ENCODE assay signal across 9 mouse cellular contexts in the genomic region with DNA sequence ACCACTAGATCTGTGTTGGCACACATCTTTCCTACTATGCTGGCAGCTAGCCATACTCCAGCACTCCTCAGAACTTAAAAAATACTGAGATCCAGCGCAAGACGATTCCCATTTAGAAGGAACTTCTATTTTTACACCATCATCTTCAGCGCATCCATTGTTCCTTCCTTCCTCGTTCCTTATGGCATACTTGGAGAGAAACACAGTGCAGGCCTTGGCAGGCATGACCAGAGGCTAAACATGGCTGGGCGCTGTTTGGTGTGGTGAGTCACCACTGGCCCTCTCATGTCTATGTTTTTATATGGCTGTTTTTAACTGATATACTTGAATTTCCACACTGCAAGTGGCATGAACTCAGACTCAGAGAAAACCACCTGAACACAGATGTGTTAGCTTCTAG. TPM values are rescaled to one million over a fixed set of nuclear protein-coding genes. Genes with fewer than 3 reads are reported as not detected.
DNase-seq lines count a peak whose midpoint lies in the region; ATAC-seq and TF ChIP-seq lines count a peak whose summit lies in the region.
"Had no signal": no experiment of that assay in that cellular context is flagged by ENCODE, and none has a peak within 500 bp of the region (broad histone marks: within the 10 kb centered on the region; RNA-seq: fewer than 3 reads in every experiment).

No protein-coding gene starts in this region.

- H3K27ac ChIP-seq in lung, embryonic 16.5 days (ENCODE audit: low read length), result no peak overlapping the region
- H3K27ac ChIP-seq in hindbrain, embryonic 14.5 days, result no peak overlapping the region
- H3K27ac ChIP-seq: macrophage had no signal

- no peak for TF ChIP-seq CTCF in Patski (IDR thresholded peaks at IDR 0.05)

- H3K4me2 ChIP-seq in lung, embryonic 16.5 days (ENCODE audit: low read depth, low read length), result no peak overlapping the region
- H3K4me2 ChIP-seq in myocyte (ENCODE audit: low read depth), result peak overlapping the region; percentile 32
- no peak overlapping the region for H3K4me2 ChIP-seq in hindbrain, embryonic 14.5 days (replicated peaks)

- no peak for DNase-seq in lung, adult 18-20 months
- DNase-seq in Patski (ENCODE audit: low read depth, low spot score), result no peak
- peak; percentile 61 for DNase-seq in gastrocnemius, postnatal 14 days
- DNase-seq in hindbrain, embryonic 14.5 days (ENCODE audit: low spot score), result no peak
- DNase-seq: cerebellum, adult 9-11 months had no signal

- H3K27me3 ChIP-seq in lung, embryonic 16.5 days (ENCODE audit: control insufficient read depth, insufficient read depth, low read depth, low read length), result peaks cover 2% of the 10 kb centered on the region; the same call in 1 of the 2 replicates
- no peaks in the 10 kb centered on the region for H3K27me3 ChIP-seq in Patski
- no peaks in the 10 kb centered on the region for H3K27me3 ChIP-seq in myocyte (ENCODE audit: control insufficient read depth, insufficient read depth, insufficient read length)
- no peaks in the 10 kb centered on the region for H3K27me3 ChIP-seq in hindbrain, embryonic 14.5 days (ENCODE audit: control insufficient read depth, insufficient read depth, low read length)

- no peaks in the 10 kb centered on the region for H3K36me3 ChIP-seq in lung, embryonic 16.5 days (ENCODE audit: control insufficient read depth, insufficient read depth, low read length)
- H3K36me3 ChIP-seq in myocyte (ENCODE audit: control insufficient read depth, insufficient read depth), result peaks cover 9% of the 10 kb centered on the region
- H3K36me3 ChIP-seq in hindbrain, embryonic 14.5 days (replicated peaks; ENCODE audit: control insufficient read depth, insufficient read depth), result peaks cover 48% of the 10 kb centered on the region

- H3K9me3 ChIP-seq in lung, embryonic 16.5 days (ENCODE audit: control insufficient read depth, low read length), result no peaks in the 10 kb centered on the region
- no peaks in the 10 kb centered on the region for H3K9me3 ChIP-seq in hindbrain, embryonic 14.5 days (ENCODE audit: control insufficient read depth, low read length)

- H3K4me3 ChIP-seq in lung, embryonic 16.5 days (ENCODE audit: low read length), result no peak overlapping the region
- H3K4me3 ChIP-seq in myocyte, result no peak overlapping the region
- no peak overlapping the region for H3K4me3 ChIP-seq in hindbrain, embryonic 14.5 days (replicated peaks; ENCODE audit: low read length)

- POLR2A ChIA-PET in Patski (lab: Charles Lee), result no interaction called here

- peak; percentile 62; the same call in 1 of the 2 replicates for ATAC-seq in lung, embryonic 16.5 days (ENCODE audit: low read depth)
- peak; percentile 37 for ATAC-seq in Patski
- no peak for ATAC-seq in hindbrain, embryonic 14.5 days (ENCODE audit: low FRiP score)
- ATAC-seq in erythroid progenitor cell, adult 5-6 weeks (replicated peaks; ENCODE audit: low FRiP score, poor library complexity, severe bottlenecking), result no peak

- WGBS in lung, embryonic 16.5 days, result 50% methylated on average over 5 of the region's 5 CpGs
- WGBS in hindbrain, embryonic 14.5 days, result 79% methylated on average over 5 of the region's 5 CpGs

- peaks cover 3% of the 10 kb centered on the region for H3K79me2 ChIP-seq in myocyte (ENCODE audit: control insufficient read depth, insufficient read depth)

- no peak overlapping the region for H3K9ac ChIP-seq in lung, embryonic 16.5 days (ENCODE audit: low read length)
- no peak overlapping the region for H3K9ac ChIP-seq in hindbrain, embryonic 14.5 days

- CTCF ChIA-PET in Patski (lab: Charles Lee), result interaction anchor here (1.1 to 2.7 kb wide), 3 partner anchors 9 to 16 kb away, joined by 3 to 7 read pairs (median 3); no protein-coding TSS in a partner anchor

- H3K4me1 ChIP-seq in lung, embryonic 16.5 days (replicated peaks; ENCODE audit: control insufficient read depth, insufficient read depth, low read length), result no peaks in the 10 kb centered on the region; the same call in 1 of the 2 replicates
- H3K4me1 ChIP-seq in hindbrain, embryonic 14.5 days (replicated peaks; ENCODE audit: control insufficient read depth, insufficient read depth, low read length), result 0 out of 2 replicates have a peak, but pooled peaks cover under 1% of the 10 kb centered on the region

- H3ac ChIP-seq in myocyte (ENCODE audit: control insufficient read depth, insufficient read length), result no peak overlapping the region

- intact Hi-C loops in gastrocnemius, postnatal 14 days (cut with DNase I; ENCODE audit: low total_unique reads), result no loop called here

- in situ Hi-C loops in Patski (cut with MboI; ENCODE audit: low pct_unique_long_range_greater_than_20kb), result no loop called here

- TF ChIP-seq POLR2A in myocyte (IDR thresholded peaks at IDR 0.05; ENCODE audit: insufficient read length, low read depth), result no peak

TF ChIP-seq in myocyte, 11 proteins besides CTCF, POLR2A, EP300 and RAD21:
- peak; percentile 29 for TF ChIP-seq POLR2AphosphoS2 (IDR thresholded peaks at IDR 0.05; ENCODE audit: insufficient read length, low read depth)
- TF ChIP-seq MYOD1 (IDR thresholded peaks at IDR 0.05; ENCODE audit: control insufficient read depth in 1 of 3, insufficient read length in 2 of 3, low read depth in 2 of 3), result no peak

RNA-seq across cellular contexts. Expression of a gene that starts 11.0 kb away (rescaled TPM):
- 4.4 and 7.1 TPM in 2 replicates for polyA plus RNA-seq in lung, embryonic 16.5 days (2015; fragmentation: Nextera tagmentation; extraction: Ambion mirVana)
- polyA plus RNA-seq in Patski (2021) (19.7 TPM), myocyte (2012; fragmentation: generic; extraction: Trizol) (13.3 TPM)
- total RNA-seq in gastrocnemius, postnatal 14 days (2021), result 1 to 10 TPM; 5.6 to 6.0 TPM
- 12.5 and 15.1 TPM in 2 replicates for polyA plus RNA-seq in hindbrain, embryonic 14.5 days (2014; fragmentation: Nextera tagmentation; extraction: Ambion mirVana)
- not detected in 2 replicates for total RNA-seq in erythroid progenitor cell, adult 5-6 weeks (2015; ENCODE audit: low replicate concordance)
- total RNA-seq in erythroid progenitor cell, adult 5-6 weeks (2017; ENCODE audit: low replicate concordance), result not detected in 2 replicates

RNA-seq across cellular contexts. Expression of a gene that starts 30.4 kb away (rescaled TPM):
- 26.1 and 27.4 TPM in 2 replicates for polyA plus RNA-seq in lung, embryonic 16.5 days (2015; fragmentation: Nextera tagmentation; extraction: Ambion mirVana)
- polyA plus RNA-seq in Patski (2021), result 31.4 TPM
- total RNA-seq in gastrocnemius, postnatal 14 days (2021), result 1 to 10 TPM; 8.6 to 8.8 TPM
- polyA plus RNA-seq in myocyte (2012; fragmentation: generic; extraction: Trizol), result 8.8 TPM
- polyA plus RNA-seq in hindbrain, embryonic 14.5 days (2014; fragmentation: Nextera tagmentation; extraction: Ambion mirVana), result 45.2 and 50.4 TPM in 2 replicates
- total RNA-seq in erythroid progenitor cell, adult 5-6 weeks (2015; ENCODE audit: low replicate concordance), result 0.36 and 2.9 TPM in 2 replicates
- 2.8 and 5.9 TPM in 2 replicates for total RNA-seq in erythroid progenitor cell, adult 5-6 weeks (2017; ENCODE audit: low replicate concordance)

Comparison
In these comparisons a context has a peak if more than half of its experiments do, and no peak if none do; other contexts are left out.
1. ATAC-seq: peak in lung, embryonic 16.5 days (single experiment) and Patski (single experiment); none in hindbrain, embryonic 14.5 days (single experiment) and erythroid progenitor cell, adult 5-6 weeks (single experiment).